Mouse (Mus musculus) E14TG2a.4 (cell line): ENCODE data around the gene Adrb1.

ENCODE experiments used
- H3K27me3 ChIP-seq: 2 replicates; pipeline ENCODE4 v1.6.1; 2014; ENCODE audit warnings: low read length, control low read depth; ENCODE audit not compliant: insufficient read depth
- H3K36me3 ChIP-seq: 2 replicates; pipeline ENCODE4 v1.6.1; 2014; ENCODE audit warnings: low read length, control low read depth; ENCODE audit not compliant: insufficient read depth
- H3K4me1 ChIP-seq: replicated peaks from 2 replicates; pipeline ENCODE4 v1.6.1; 2014; ENCODE audit warnings: low read depth, low read length, control low read depth
- H3K4me3 ChIP-seq: replicated peaks from 2 replicates; pipeline ENCODE4 v1.5.1; 2014; ENCODE audit warnings: mild to moderate bottlenecking, low read length
- H3K9me3 ChIP-seq: 2 replicates; pipeline ENCODE4 v1.6.1; 2014; ENCODE audit warnings: low read length, control low read depth
- CTCF ChIP-seq: conservative IDR thresholded peaks from 2 replicates; pipeline ENCODE4 v1.5.1; 2014; ENCODE audit warnings: low read length
- NANOG ChIP-seq: IDR thresholded peaks from 2 replicates; pipeline ENCODE4 v1.6.1; 2014; ENCODE audit warnings: borderline replicate concordance, low read length, mixed read lengths
- POU5F1 ChIP-seq: IDR thresholded peaks from 2 replicates; pipeline ENCODE4 v1.6.1; 2014; ENCODE audit warnings: low read length, borderline replicate concordance

Adrb1 gene

GRCm38 (mm10) chr19:56721387-56722211 lies at the start of gene Adrb1:
Gene Adrb1, plus strand, starts transcription at chr19:56722199.
- H3K4me3 ChIP-seq = peak within 1 kb of the TSS; percentile 76
- H3K4me1 ChIP-seq = peaks cover 24% of the 10 kb centered on the region
- H3K27me3 ChIP-seq = peaks cover 86% of the 10 kb centered on the region
- TF ChIP-seq CTCF (no peak), POU5F1 (no peak), NANOG (no peak)
- no peaks in the 10 kb centered on the region for H3K9me3 ChIP-seq
- H3K36me3 ChIP-seq = no peaks in the 10 kb centered on the region

GRCm38 (mm10) chr19:56675690-56676089 lies 46.3 kb upstream of the Adrb1 start:
- Histone ChIP-seq H3K4me1 (peaks cover 3% of the 10 kb centered on the region), H3K36me3 (no peaks in the 10 kb centered on the region), H3K4me3 (no peak overlapping the region), H3K9me3 (no peaks in the 10 kb centered on the region), H3K27me3 (peaks cover 16% of the 10 kb centered on the region; the same call in 1 of the 2 replicates)
- TF ChIP-seq NANOG (no peak), CTCF (no peak), POU5F1 (no peak)

GRCm38 (mm10) chr19:56676506-56676905 lies 45.5 kb upstream of the Adrb1 start:
- peaks cover 13% of the 10 kb centered on the region; the same call in 1 of the 2 replicates for H3K27me3 ChIP-seq
- H3K4me1 ChIP-seq = peaks cover 10% of the 10 kb centered on the region
- no peaks in the 10 kb centered on the region for H3K36me3 ChIP-seq
- no peak overlapping the region for H3K4me3 ChIP-seq
- TF ChIP-seq NANOG (no peak), POU5F1 (no peak), CTCF (no peak)
- H3K9me3 ChIP-seq = no peaks in the 10 kb centered on the region

- Histone ChIP-seq H3K36me3 (no peaks in the 10 kb centered on the region), H3K27me3 (peaks cover 13% of the 10 kb centered on the region; the same call in 1 of the 2 replicates), H3K4me3 (no peak overlapping the region), H3K9me3 (no peaks in the 10 kb centered on the region), H3K4me1 (peaks cover 10% of the 10 kb centered on the region)
- no peak for TF ChIP-seq POU5F1
- no peak for TF ChIP-seq NANOG
Measured at GRCm38 (mm10) chr19:56677611-56678010, 44.4 kb upstream of the Adrb1 start.

- TF ChIP-seq POU5F1 = no peak
- TF ChIP-seq NANOG = no peak
- no peak for TF ChIP-seq CTCF
- no peaks in the 10 kb centered on the region for H3K9me3 ChIP-seq
- H3K4me1 ChIP-seq = peaks cover 10% of the 10 kb centered on the region
- peaks cover 10% of the 10 kb centered on the region; the same call in 1 of the 2 replicates for H3K27me3 ChIP-seq
- no peaks in the 10 kb centered on the region for H3K36me3 ChIP-seq
- no peak overlapping the region for H3K4me3 ChIP-seq
Measured at GRCm38 (mm10) chr19:56678516-56678915, 43.5 kb upstream of the Adrb1 start.

- Histone ChIP-seq H3K4me3 (no peak overlapping the region), H3K9me3 (no peaks in the 10 kb centered on the region), H3K4me1 (peaks cover 10% of the 10 kb centered on the region), H3K27me3 (peaks cover 14% of the 10 kb centered on the region), H3K36me3 (no peaks in the 10 kb centered on the region)
- TF ChIP-seq CTCF (no peak), NANOG (no peak), POU5F1 (no peak)
Measured at GRCm38 (mm10) chr19:56679213-56679965, 42.6 kb upstream of the Adrb1 start.

GRCm38 (mm10) chr19:56679992-56680391 lies 42.0 kb upstream of the Adrb1 start:
- Histone ChIP-seq H3K4me3 (no peak overlapping the region), H3K27me3 (peaks cover 18% of the 10 kb centered on the region), H3K36me3 (no peaks in the 10 kb centered on the region), H3K9me3 (no peaks in the 10 kb centered on the region), H3K4me1 (peaks cover 10% of the 10 kb centered on the region)
- TF ChIP-seq CTCF = no peak
- no peak for TF ChIP-seq NANOG
- TF ChIP-seq POU5F1 = no peak

- Histone ChIP-seq H3K4me1 (peaks cover 15% of the 10 kb centered on the region), H3K4me3 (no peak overlapping the region), H3K9me3 (no peaks in the 10 kb centered on the region), H3K36me3 (no peaks in the 10 kb centered on the region), H3K27me3 (peaks cover 20% of the 10 kb centered on the region)
- TF ChIP-seq POU5F1 = no peak
- no peak for TF ChIP-seq CTCF
- no peak for TF ChIP-seq NANOG
Measured at GRCm38 (mm10) chr19:56682297-56682696, 39.7 kb upstream of the Adrb1 start.
